Mouse (Mus musculus) limb, embryonic 14.5 days (tissue): ENCODE measurements around the gene Gls2. TPM values are rescaled to one million over a fixed set of nuclear protein-coding genes. Genes with fewer than 3 reads are reported as not detected.
A peak's percentile ranks its signal among the peaks of the same experiment; 100 is the strongest.

ENCODE experiments used
- ATAC-seq: fragments of 200-750 bp; cut with Nextera tagmentation; 2 replicates; pipeline ENCODE4 v1.8.0; 2017; ENCODE audit warnings: low read depth, moderate number of reproducible peaks, moderate TSS enrichment; ENCODE audit not compliant: low FRiP score
- DNase-seq: peaks from one replicate; pipeline ENCODE4 v3.0.0-alpha.2; 2015; ENCODE audit warnings: low spot score
- H3K27ac ChIP-seq: fragments of 300-500 bp; sonication (generic); replicated peaks from 2 replicates; pipeline ENCODE4 v1.5.1; 2014; ENCODE audit warnings: low read depth, mild to moderate bottlenecking, low read length, moderate library complexity, mixed read lengths
- H3K27me3 ChIP-seq: fragments of 300-500 bp; sonication (generic); 2 replicates; pipeline ENCODE4 v1.6.1; 2014; ENCODE audit warnings: low read length, mixed read lengths; ENCODE audit not compliant: control insufficient read depth, insufficient read depth
- H3K36me3 ChIP-seq: fragments of 300-500 bp; sonication (generic); 2 replicates; pipeline ENCODE4 v1.6.1; 2014; ENCODE audit warnings: mild to moderate bottlenecking, low read length, moderate library complexity, mixed read lengths; ENCODE audit not compliant: control insufficient read depth, insufficient read depth
- H3K4me1 ChIP-seq: fragments of 300-500 bp; sonication (generic); 2 replicates; pipeline ENCODE4 v1.6.1; 2014; ENCODE audit warnings: antibody characterized with exemption, low read length, mixed read lengths; ENCODE audit not compliant: control insufficient read depth, insufficient read depth
- H3K4me2 ChIP-seq: fragments of 300-500 bp; sonication (generic); replicated peaks from 2 replicates; pipeline ENCODE4 v1.6.1; 2014; ENCODE audit warnings: low read depth, mild to moderate bottlenecking, low read length, moderate library complexity; ENCODE audit not compliant: severe bottlenecking
- H3K4me3 ChIP-seq: fragments of 300-500 bp; sonication (generic); replicated peaks from 2 replicates; pipeline ENCODE4 v1.5.1; 2014; ENCODE audit warnings: low read length
- H3K9ac ChIP-seq: fragments of 300-500 bp; sonication (generic); 2 replicates; pipeline ENCODE4 v1.6.1; 2014; ENCODE audit warnings: mild to moderate bottlenecking, low read depth, low read length, moderate library complexity; ENCODE audit not compliant: severe bottlenecking
- H3K9me3 ChIP-seq: fragments of 300-500 bp; sonication (generic); 2 replicates; pipeline ENCODE4 v1.6.1; 2016; ENCODE audit warnings: low read length; ENCODE audit not compliant: control insufficient read depth
- POLR2A ChIP-seq: fragments of 200-500 bp; IDR thresholded peaks from 2 replicates; pipeline ENCODE4 v1.8.0; 2012; ENCODE audit warnings: inconsistent platforms, mild to moderate bottlenecking, moderate library complexity, borderline replicate concordance; ENCODE audit not compliant: insufficient read depth, insufficient read length; ENCODE audit errors: extremely low read depth
- WGBS: fragments of 180-500 bp; shearing (Covaris S2); extraction: QIAGEN DNeasy Blood & Tissue Kit; methylation state at CpG from one replicate; pipeline ENCODE4 v1.1.7; 2014; 5-methylcytosine and 5-hydroxymethylcytosine counted together
- polyA plus RNA-seq, 2 experiments: library from polyadenylated mRNA; depleted of rRNA in 1 of 2; stranded (reverse) in 1 of 2; unstranded in 1 of 2; fragments of >200 nt; fragmentation: Nextera tagmentation in 1 of 2; extraction: Ambion mirVana in 1 of 2; gene quantifications; 2 replicates each; pipeline versions ENCODE4 v1.2.1 to v1.2.3; 2012 to 2014

The Gls2 gene
- polyA plus RNA-seq, 2 experiments, result 2.5 to 5.8 TPM

DNA sequence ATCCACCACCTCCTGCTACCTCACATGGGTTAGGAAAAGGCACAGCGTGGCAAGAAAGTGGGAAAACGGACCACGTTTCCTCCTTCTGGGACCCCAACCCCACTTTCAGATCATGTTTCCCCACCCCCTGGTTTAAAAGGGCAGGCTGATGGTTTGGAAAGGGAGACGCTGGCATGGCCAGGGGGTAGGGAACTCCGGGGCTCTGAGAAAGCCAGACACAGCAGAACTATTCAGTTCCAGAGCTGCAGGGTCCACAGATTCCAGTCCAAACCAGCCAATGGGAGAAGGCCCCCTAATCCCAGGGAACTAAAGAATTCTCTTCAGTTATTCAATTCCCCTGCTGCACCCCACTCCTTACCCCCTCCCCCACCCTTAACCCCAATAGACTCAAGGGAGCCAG is 30.8 kb downstream of the Gls2 start:
- Histone ChIP-seq H3K4me1 (peaks cover 16% of the 10 kb centered on the region), H3K27ac (peak overlapping the region; percentile 35; the same call in 1 of the 2 replicates), H3K4me3 (no peak overlapping the region), H3K9me3 (no peaks in the 10 kb centered on the region), H3K4me2 (no peak overlapping the region), H3K36me3 (no peaks in the 10 kb centered on the region), H3K27me3 (no peaks in the 10 kb centered on the region), H3K9ac (peak overlapping the region; percentile 26; the same call in 1 of the 2 replicates)
- DNase-seq, result no peak
- TF ChIP-seq POLR2A, result no peak
- ATAC-seq, result peak; percentile 67; the same call in 1 of the 2 replicates
- WGBS, result 33% methylated on average over 5 of the region's 5 CpGs

DNA sequence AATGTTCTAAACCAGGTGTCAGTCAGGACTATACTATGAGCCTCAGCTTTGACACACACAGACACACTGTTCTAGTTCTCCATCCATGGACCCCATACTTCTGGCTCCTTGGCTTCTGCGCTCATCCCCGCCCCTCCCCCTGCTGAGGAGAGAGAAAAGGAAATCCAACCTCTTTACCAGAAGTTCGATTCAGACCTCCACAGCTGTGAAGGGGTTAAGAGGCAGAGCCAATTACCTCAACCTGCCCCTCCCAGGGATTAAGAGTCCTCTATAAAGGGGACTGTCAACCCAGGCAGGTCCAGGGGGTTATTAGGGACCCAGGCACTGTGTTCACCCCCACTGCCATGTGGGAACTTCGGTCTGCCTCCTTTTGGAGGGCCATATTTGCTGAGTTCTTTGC is 31.3 kb downstream of the Gls2 start, which contains the start of gene Mip:
Gene Mip (plus strand): TSS at position 301 of the 400 bp plus-strand sequence.
- H3K27ac ChIP-seq, result peak within 1 kb of the TSS; percentile 68
- no peak for TF ChIP-seq POLR2A
- 49% methylated on average over 4 of the region's 4 CpGs for WGBS
- ATAC-seq, result peak; percentile 13; the same call in 1 of the 2 replicates
- H3K36me3 ChIP-seq, result no peaks in the 10 kb centered on the region
- no peaks in the 10 kb centered on the region for H3K27me3 ChIP-seq
- H3K4me1 ChIP-seq, result peaks cover 16% of the 10 kb centered on the region
- peak within 1 kb of the TSS; percentile 26; the same call in 1 of the 2 replicates for H3K9ac ChIP-seq
- H3K9me3 ChIP-seq, result no peaks in the 10 kb centered on the region
- H3K4me2 ChIP-seq, result no peak within 1 kb of the TSS
- H3K4me3 ChIP-seq, result no peak within 1 kb of the TSS
- DNase-seq, result no peak

DNA sequence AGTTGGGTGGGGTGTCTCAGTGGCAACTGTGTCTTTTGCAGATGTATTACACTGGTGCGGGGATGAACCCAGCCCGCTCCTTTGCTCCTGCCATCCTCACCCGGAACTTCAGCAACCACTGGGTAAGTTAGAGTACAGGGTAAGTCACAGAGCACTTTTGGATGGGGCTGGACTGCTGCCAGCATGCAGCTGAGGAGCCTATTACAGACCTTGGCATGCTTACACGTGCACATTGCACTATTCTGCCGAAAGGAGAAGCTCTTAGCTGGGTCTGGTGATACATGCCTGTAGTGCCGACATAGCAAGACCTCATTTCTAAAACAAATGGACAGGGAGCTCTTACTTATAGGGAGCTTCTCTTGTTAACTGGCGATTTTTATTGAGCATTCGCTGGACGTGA is 33.3 kb downstream of the Gls2 start:
- H3K4me2 ChIP-seq, result no peak overlapping the region
- H3K4me3 ChIP-seq, result no peak overlapping the region
- H3K9me3 ChIP-seq, result no peaks in the 10 kb centered on the region
- no peak for ATAC-seq
- H3K27me3 ChIP-seq, result no peaks in the 10 kb centered on the region
- H3K4me1 ChIP-seq, result peaks cover 24% of the 10 kb centered on the region
- H3K36me3 ChIP-seq, result no peaks in the 10 kb centered on the region
- no peak overlapping the region for H3K27ac ChIP-seq
- 70% methylated on average over 9 of the region's 9 CpGs for WGBS
- TF ChIP-seq POLR2A, result no peak
- H3K9ac ChIP-seq, result no peak overlapping the region
- no peak for DNase-seq

DNA sequence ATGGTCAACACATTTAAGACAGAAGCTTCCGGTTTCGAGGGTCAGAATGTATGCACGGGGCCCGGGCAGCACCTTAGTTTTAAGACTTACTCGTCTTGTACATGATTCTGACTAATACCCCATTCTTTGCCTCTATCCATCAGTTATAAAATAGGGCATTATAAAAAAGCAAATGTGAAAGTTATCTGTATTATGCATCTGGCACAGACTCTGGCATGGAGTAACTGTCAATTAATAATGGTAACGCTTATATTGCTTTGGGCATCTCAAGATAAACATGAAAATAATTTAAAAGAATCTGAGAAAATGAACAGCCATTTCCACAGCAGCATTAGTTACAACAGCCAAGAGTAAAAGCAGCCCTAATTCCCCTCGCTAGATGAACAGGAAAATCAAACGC is 33.8 kb downstream of the Gls2 start:
- no peak for TF ChIP-seq POLR2A
- H3K4me3 ChIP-seq, result no peak overlapping the region
- no peak overlapping the region for H3K27ac ChIP-seq
- H3K9ac ChIP-seq, result no peak overlapping the region
- WGBS, result 91% methylated on average over 8 of the region's 8 CpGs
- H3K9me3 ChIP-seq, result no peaks in the 10 kb centered on the region
- no peaks in the 10 kb centered on the region for H3K36me3 ChIP-seq
- no peak overlapping the region for H3K4me2 ChIP-seq
- DNase-seq (no peak), ATAC-seq (no peak)
- H3K4me1 ChIP-seq, result peaks cover 24% of the 10 kb centered on the region
- H3K27me3 ChIP-seq, result no peaks in the 10 kb centered on the region

- H3K4me3 ChIP-seq, result peak overlapping the region; percentile 74; the same call in 1 of the 2 replicates
- 62% methylated on average over 12 of the region's 12 CpGs for WGBS
- no peaks in the 10 kb centered on the region for H3K36me3 ChIP-seq
- DNase-seq, result no peak
- no peak for TF ChIP-seq POLR2A
- 0 out of 2 replicates have a peak overlapping the region, but pooled peaks have one; percentile 95 for H3K27ac ChIP-seq
- 0 out of 2 replicates have a peak overlapping the region, but pooled peaks have one; percentile 81 for H3K9ac ChIP-seq
- peaks cover 13% of the 10 kb centered on the region for H3K4me1 ChIP-seq
- ATAC-seq, result no peak
- peak overlapping the region; percentile 77; the same call in 1 of the 2 replicates for H3K4me2 ChIP-seq
- H3K9me3 ChIP-seq, result no peaks in the 10 kb centered on the region
- no peaks in the 10 kb centered on the region for H3K27me3 ChIP-seq
Measured at GRCm38 (mm10) chr10:128230582-128230981, 36.3 kb downstream of the Gls2 start.
